Mouse (Mus musculus): ENCODE results near the gene 1700018G05Rik.
"Not testable (repeated sequence)": the region's sequence is repeated elsewhere in the genome, so short reads cannot be mapped to it uniquely, and the experiment has no call there.

Gene 1700018G05Rik

GRCm38 (mm10) chrX:102928072-102928471, at the start of gene 1700018G05Rik:
TSS of gene 1700018G05Rik (plus strand) at chrX:102928372.
- DNase-seq (ENCODE audit: extremely low read depth, low read depth, low spot score), result not testable (repeated sequence)

GRCm38 (mm10) chrX:102908587-102908986, 19.6 kb upstream of the 1700018G05Rik start, which contains the start of the genes Dmrtc1a and 1700011M02Rik:
TSS of gene Dmrtc1a (minus strand) at chrX:102908687.
TSS of gene 1700011M02Rik (plus strand) at chrX:102908905.
- DNase-seq (ENCODE audit: extremely low read depth, low read depth, low spot score), result not testable (repeated sequence)

DNA sequence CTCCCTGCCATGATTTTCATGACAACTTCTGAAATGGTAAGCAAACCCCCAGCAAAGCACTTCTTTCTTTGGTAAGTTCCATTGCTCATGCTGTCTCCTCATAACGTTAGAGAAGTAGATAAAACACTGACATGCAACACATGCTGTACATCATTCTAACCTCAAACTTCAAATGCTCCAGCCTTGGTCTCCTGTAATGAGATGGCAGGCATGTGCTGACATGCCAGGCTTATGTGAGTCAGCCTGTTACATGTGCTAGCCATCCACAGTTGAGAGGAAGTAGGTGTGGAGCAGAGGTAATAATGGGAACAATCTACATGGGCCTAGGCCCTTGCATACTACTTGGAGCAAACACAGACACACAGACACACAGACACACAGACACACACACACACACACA, 13.3 kb upstream of the 1700018G05Rik start:
- DNase-seq (ENCODE audit: extremely low read depth, low read depth, low spot score), result not testable (repeated sequence)

DNA sequence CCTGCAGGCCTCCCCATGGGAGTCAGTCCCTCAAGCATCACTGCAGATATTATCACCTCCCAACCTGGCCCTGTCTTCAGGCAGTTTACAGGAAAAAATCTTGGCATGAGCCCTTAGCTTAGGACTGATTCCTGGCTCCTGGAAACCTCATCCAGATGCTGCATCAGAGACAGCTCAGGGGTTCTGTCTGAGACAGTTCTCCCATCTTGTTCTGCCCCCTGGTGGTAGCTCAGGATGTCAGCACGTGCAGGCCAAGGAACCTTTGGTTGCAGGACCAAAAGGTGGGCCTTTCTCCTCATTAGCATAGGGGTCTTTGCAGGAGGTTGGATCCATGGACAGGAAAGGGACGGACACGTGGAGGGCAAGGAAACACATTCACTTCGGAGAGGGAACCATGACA, 1.5 kb upstream of the 1700018G05Rik start:
- DNase-seq (ENCODE audit: extremely low read depth, low read depth, low spot score), result not testable (repeated sequence)

GRCm38 (mm10) chrX:102932992-102933570, 4.9 kb downstream of the 1700018G05Rik start:
- DNase-seq (ENCODE audit: extremely low read depth, low read depth, low spot score), result no peak

DNA sequence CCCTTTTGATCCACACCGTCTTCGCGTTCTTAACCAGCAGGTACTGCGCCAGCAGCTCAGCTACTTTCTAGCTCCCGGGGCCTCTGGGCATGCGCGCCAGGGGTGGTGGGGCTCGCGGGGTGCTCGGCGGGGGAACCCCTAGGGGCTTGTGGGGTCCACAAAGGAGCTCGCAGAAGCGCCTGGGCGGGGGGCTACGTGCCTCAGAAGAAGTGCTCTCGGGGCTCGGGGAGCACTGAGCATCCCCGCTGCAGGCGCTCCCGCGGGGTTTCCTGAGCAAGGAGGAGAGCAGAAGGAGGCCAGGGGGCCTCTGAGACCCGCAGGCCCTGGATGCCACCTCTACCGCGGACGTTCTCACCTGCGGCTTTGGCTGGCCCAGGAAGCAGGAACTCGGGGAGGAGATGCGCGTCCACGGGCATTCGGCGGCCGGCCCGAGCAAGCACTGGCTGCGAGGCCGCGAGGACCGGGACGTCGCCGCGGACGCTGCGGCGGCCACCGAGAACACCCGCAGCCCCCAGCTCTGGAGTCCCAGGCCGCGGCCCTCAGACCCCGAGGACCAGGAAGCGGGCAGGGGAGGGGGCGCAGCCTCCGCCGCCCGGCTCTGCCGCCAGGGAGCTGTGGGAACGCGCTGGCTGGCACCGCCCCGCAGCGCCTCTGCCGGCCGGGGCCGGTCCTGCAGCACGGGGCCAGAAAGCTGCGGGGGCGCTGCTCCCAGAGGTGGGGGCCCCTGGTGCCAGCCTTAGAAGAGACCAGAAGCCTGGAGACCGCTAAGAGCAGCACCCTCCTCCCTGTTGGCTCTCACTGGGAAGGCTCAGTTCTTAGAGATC, 5.6 kb downstream of the 1700018G05Rik start:
- no peak for DNase-seq (ENCODE audit: extremely low read depth, low read depth, low spot score)

GRCm38 (mm10) chrX:102934395-102934764, 6.2 kb downstream of the 1700018G05Rik start:
- no peak for DNase-seq (ENCODE audit: extremely low read depth, low read depth, low spot score)

DNA sequence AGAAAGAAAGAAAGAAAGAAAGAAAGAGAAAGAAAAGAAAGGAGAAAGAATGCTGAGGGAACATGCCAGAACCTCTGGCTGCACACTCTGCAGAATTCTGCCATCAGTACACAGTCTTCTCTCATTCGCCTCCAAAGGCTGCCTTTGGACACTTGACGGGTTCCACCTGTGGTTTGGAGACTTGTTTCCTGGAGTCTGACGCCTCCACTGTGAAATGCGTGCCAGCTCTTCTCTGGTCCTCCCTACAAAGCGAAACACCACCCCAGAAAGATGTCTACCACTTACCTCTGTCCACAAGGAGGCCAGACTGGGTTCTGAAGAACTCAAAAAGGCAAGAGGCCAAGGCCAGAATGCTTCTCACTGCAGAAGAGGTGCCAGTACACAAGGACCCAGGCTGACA, 8.6 kb downstream of the 1700018G05Rik start:
- DNase-seq (ENCODE audit: extremely low read depth, low read depth, low spot score), result no peak

DNA sequence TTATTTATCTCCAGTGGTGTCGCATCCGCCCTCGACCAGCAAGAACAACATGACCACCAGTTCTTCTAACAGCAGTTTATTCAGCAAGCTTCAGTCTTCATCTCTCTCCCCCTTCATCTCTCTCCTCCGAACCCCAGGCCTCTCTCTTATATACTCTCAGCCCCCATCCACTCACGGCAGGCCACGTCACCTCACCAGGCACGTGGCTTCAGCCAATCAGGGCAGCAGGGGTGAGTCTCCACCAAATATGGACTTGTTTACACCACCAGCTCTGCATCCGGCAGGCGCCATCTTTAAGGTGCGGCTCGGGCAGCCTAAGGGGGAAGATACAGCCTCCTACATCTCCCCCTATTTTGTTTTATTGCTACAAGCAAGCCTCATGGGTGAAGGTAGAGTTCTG, 22.0 kb downstream of the 1700018G05Rik start:
- not testable (repeated sequence) for DNase-seq (ENCODE audit: extremely low read depth, low read depth, low spot score)

DNA sequence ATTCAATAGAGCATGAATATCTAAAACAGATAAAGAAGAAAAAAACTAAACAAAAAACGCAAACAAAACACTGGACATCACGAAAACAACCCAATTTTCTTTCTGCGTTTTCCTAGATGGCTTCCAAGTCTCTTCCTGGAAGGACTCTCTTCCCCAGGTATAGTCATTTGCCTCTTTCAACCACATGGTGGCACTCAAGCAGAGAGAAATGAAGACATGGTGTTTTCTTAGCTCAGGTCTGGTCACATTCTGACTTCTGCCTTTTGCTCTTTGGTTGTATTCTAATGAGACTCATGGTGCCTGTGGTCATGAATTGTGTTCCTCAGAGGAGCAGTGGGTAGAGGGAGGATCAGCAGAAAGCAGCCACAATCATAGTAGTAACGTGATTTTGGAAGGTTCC, 30.7 kb downstream of the 1700018G05Rik start:
- DNase-seq (ENCODE audit: extremely low read depth, low read depth, low spot score), result no peak

DNA sequence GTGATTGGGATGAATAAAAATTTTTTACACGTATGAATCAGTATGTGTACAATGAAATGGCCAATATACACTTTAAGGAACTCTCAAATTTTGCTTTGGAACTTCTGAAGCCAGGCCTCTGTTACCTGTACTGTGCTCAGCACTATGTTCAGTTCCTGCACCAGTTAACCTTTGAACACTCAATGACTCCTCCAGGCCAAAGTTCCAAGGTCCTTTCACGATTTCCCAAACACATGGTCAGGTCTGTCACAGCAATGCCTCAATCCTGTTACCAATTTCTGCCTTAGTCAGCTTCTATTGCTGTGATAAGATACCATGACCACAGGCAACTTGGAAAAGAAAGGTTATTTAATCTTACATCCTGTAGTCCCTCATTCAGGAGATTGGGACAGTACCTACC, 32.4 kb downstream of the 1700018G05Rik start:
- DNase-seq (ENCODE audit: extremely low read depth, low read depth, low spot score), result no peak
